In the genomic region with DNA sequence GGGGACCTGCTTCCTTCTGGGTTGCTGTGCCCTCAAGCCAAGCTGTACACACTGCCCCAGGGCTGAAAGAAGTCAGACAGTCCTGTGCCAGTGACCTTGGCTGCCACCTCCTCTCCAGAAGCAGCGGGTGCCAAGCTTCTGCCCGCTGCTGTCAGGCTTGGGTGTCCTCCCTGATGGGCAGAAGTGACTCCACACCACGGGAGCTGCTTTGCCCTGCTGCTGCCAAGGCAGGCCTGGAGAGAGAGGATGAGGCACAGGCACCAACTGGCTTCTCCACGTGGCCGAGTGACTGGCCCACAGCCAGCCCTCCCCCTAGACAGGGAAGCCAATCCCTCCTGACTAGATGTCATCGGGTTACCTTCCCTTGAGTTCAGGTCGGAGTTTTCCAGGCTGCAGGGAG, we compare ENCODE assay signal across 10 mouse cellular contexts.
DNase-seq lines count a peak whose midpoint lies in the region; ATAC-seq lines count a peak whose summit lies in the region.
"Had no signal": no experiment of that assay in that cellular context is flagged by ENCODE, and none has a peak within 500 bp of the region (broad histone marks: within the 10 kb centered on the region; RNA-seq: fewer than 3 reads in every experiment).

No protein-coding gene starts in this region.

- no peak overlapping the region for H3K4me3 ChIP-seq in heart, embryonic 11.5 days (ENCODE audit: low read depth, low read length)
- H3K4me3 ChIP-seq: erythroblast, embryonic 14.5 days had no signal

- ATAC-seq in heart, embryonic 11.5 days (replicated peaks; ENCODE audit: insufficient number of reproducible peaks, low FRiP score, low TSS enrichment) = no peak
- ATAC-seq: activated CD4-positive, CD25-positive, alpha-beta regulatory T cell, adult 4 months had no signal

- H3K27me3 ChIP-seq in heart, embryonic 11.5 days (ENCODE audit: control insufficient read depth, insufficient read depth, low read length) = 0 out of 2 replicates have a peak, but pooled peaks cover 3% of the 10 kb centered on the region

- 51% methylated on average over 7 of the region's 7 CpGs for WGBS in heart, embryonic 11.5 days (ENCODE audit: insufficient replicate concordance)

- 0 out of 2 replicates have a peak, but pooled peaks cover 5% of the 10 kb centered on the region for H3K4me1 ChIP-seq in heart, embryonic 11.5 days (ENCODE audit: control insufficient read depth, insufficient read depth, low read length)

- intact Hi-C loops in left cerebral cortex, postnatal 14 days (cut with DNase I) = no loop called here

- H3K27ac ChIP-seq in heart, embryonic 11.5 days (ENCODE audit: low read depth, low read length) = no peak overlapping the region

- H3K9ac ChIP-seq in heart, embryonic 11.5 days (ENCODE audit: low read depth, low read length) = no peak overlapping the region

- no peaks in the 10 kb centered on the region for H3K9me3 ChIP-seq in heart, embryonic 11.5 days (replicated peaks; ENCODE audit: control insufficient read depth, low read length)

- H3K4me2 ChIP-seq in heart, embryonic 11.5 days = no peak overlapping the region

- peak; percentile 99 for DNase-seq in heart, adult 11 months
- peak; percentile 92 for DNase-seq in 3134 (ENCODE audit: extremely low read depth, insufficient read length, low spot score)
- peak; percentile 76 for DNase-seq in cerebellum, adult 11 months
- DNase-seq in gastrocnemius, postnatal 25 days = peak; percentile 93
- no peak for DNase-seq in yolk sac, embryonic 10.5 days (ENCODE audit: low spot score)
- DNase-seq in lung, postnatal 25 days (ENCODE audit: low spot score) = no peak
- no peak for DNase-seq in left cerebral cortex, postnatal 14 days (ENCODE audit: low spot score in 2 of 2)

- no peaks in the 10 kb centered on the region for H3K36me3 ChIP-seq in heart, embryonic 11.5 days (ENCODE audit: control insufficient read depth, insufficient read depth, low read length)

Comparison
In these comparisons a context has a peak if more than half of its experiments do, and no peak if none do; other contexts are left out.
1. DNase-seq: peak in heart, adult 11 months (single experiment), 3134 (single experiment), cerebellum, adult 11 months (single experiment) and gastrocnemius, postnatal 25 days (single experiment); none in yolk sac, embryonic 10.5 days (single experiment), lung, postnatal 25 days (single experiment) and left cerebral cortex, postnatal 14 days (0 of 2).